Mouse (Mus musculus): ENCODE measurements at regions not wholly inside any gene's neighbourhood (a gene's known extent, or its start where the extent isn't known, plus 50 kb on each side); places are given as distances from the start of the nearest gene placed in this dataset.
A peak's percentile ranks its signal among the peaks of the same experiment; 100 is the strongest.

DNA sequence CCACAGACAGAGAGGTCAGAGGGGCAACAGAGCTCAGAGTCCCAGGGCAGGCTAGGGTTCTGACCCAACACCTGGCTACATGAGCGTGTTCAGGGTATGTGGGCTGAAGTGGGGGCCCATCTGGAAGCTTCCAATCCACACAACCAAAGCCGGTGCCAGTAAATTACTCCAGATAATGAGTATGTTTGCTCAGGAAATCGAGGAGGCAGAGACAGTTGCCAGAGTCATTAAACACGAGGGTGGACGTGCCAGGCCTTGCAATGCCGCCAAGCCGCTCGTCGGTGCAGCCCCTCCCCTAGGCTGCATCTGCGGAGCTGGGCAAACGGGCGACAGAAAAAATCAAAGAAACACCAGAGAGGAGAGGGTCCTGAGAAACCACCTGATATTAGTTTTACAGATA, 222.5 kb downstream of the Ptpru start:
- no peak for DNase-seq

GRCm38 (mm10) chr4:131638105-131638504, 200.0 kb downstream of the Ptpru start:
- no peak for DNase-seq

- peak; percentile 22 for DNase-seq
Observed at GRCm38 (mm10) chr4:131656034-131656433, 182.1 kb downstream of the Ptpru start.

DNA sequence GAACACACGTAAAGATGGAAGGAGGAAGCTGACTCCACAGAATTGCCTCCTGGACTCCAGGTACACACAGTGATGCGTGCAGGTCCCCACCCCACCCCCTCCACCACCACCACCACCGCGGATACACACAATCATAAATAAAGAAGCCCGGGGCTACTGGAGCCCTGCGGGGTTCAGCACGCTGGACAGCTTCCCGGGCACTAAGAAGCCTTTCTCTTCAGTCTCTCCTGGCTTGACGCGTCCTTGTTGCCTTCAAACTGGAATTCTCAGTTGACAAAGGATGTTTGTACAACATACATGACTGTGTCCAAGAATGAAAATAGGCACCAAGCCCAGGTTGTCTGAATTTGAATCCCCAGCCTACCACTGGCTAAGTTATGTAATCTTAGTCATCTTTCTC, 180.2 kb downstream of the Ptpru start:
- peak; percentile 75 for DNase-seq

- no peak for DNase-seq
Observed at GRCm38 (mm10) chr4:131660931-131661330, 177.2 kb downstream of the Ptpru start.

DNA sequence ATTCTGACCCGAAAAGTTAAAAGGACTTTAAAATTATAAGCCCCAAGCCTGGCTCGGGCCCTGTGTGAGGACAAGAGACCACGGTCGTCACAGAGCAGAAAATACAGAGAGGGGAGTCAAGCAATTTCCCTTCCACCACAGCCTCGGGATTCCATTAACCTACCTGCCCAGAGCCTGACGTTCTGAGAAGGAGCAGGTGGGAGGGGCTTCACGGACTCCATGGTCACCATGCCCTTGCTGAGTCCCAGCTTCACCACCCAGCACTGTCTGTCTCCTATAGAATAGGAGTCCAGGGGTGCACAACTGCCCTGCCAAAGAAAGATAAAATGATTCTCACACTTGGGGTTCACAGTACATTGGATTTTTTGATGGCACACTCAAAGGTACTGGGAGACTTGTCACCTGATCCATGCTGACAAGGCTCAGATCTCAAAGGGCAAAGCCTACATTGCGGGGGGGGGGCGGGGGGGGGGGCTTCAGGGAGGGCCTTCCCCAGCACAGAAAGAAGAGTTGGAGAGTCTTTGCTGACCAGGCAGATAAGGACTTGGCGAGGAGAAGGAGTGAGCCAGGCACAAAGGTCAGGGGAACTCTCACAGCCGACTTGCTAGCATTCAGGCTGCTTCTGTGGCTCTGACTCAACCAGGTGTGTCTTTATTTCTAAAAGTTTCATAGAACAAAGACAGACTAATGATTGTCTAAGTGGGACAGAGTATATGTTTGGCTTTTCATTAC, 166.1 kb downstream of the Ptpru start:
- no peak for DNase-seq

DNA sequence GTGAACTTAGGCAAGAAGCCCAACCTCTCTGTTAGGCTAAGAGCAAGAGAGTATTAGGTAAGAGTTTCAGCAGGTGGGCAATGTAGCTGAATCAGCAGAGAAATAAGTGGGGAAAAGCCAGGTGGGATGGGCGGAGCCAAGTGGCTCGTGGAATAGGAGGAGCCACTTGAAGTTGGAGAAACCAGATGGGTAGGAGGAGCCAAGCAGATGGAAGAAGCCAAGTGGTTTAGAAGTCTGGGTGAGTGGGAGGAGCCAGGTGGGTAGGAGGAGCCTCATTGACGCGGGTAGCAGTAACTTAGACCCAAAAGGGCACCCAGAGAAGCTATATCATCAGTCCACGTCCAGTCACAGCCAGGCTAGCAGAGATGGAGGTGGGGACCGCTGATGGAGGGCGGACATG, 160.1 kb downstream of the Ptpru start:
- no peak for DNase-seq

- DNase-seq = no peak
Observed at GRCm38 (mm10) chr4:131683176-131683575, 154.9 kb downstream of the Ptpru start.

DNA sequence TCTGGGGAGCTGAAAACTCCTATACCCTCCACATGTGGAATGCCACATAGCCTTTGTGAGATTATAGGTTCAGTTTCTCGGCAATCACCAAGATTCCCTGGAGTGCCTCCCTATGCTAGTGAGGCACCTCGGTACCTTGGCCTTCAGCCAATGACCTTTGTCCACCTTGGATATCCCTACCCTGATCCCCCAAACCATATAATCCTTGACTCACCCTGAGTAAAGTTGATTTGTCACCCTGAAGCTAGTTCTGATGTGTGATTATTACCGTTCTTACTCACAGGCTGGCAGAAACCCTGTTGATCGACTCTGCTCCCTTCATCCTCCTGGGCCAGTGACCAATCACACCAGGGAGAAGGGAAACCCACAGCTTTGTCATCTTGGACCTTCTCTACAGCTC, 152.5 kb downstream of the Ptpru start:
- DNase-seq = no peak

GRCm38 (mm10) chr4:131694232-131694631, 143.9 kb downstream of the Ptpru start:
- peak; percentile 82 for DNase-seq

DNA sequence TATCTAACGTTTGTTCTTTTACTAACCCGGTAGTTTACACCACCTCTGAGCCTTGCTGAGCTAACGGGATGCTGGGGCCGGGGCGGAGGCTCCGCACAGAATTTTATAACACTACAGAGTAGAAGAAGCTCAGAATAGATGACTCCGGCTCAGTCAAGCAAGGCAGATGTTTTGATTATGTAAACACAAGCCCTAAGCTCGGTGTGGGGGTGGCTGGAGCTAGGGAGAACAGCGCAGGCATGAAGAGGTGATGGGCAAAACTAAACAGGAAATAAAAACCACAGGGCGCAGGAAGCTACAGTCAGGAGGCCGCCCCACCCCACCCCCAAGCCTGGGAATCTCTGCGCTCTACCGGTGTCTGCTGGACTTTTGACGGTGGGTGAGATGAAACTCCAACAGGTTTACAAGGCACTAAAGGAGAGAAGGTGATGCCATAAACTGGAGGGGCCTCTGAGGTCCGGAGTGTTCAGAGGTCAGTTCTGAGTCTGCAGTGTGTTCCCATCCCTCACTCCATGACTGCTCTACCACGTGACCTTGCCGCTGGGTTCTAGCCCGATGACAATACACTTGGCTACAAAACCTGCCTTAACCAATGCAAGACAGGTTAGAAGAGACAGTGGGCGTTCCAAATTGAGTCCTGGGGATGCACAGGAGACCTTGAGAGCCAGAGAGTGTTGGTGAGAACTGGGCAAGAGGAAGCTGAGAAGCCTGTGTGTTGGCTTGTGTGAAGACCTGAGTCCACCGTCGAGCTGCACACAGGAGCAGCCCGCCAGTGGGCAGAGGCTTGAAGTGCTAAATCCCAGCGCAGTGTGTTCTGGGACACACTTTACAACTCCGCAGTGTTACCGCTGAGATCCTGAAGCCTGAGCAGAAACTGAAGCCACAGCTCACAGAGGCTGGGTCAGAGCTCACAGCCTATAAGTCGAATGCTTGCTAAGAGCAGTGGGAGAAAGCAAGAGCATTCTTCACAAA, 141.9 kb downstream of the Ptpru start:
- no peak for DNase-seq

All from embryo, embryonic 11 days (tissue).